Mouse (Mus musculus): ENCODE results near the gene Ifitm7. TPM values are rescaled to one million over a fixed set of nuclear protein-coding genes. Genes with fewer than 3 reads are reported as not detected.

Ifitm7 gene
- total and polyA plus RNA-seq, 3 experiments: not detected

- no peaks in the 10 kb centered on the region for H3K79me2 ChIP-seq (ENCODE audit: control insufficient read depth, insufficient read depth, low read length, poor library complexity)
- DNase-seq (ENCODE audit: low read depth, low spot score): no peak
- TF ChIP-seq ZKSCAN1 (IDR thresholded peaks at IDR 0.05; ENCODE audit: low read depth, low read length): peak; percentile 89
- no peak for TF ChIP-seq JUND (IDR thresholded peaks at IDR 0.05; ENCODE audit: low read depth, low read length)
- H3K27ac ChIP-seq (ENCODE audit: control insufficient read depth, low read depth, low read length): no peak overlapping the region
- H3K4me1 ChIP-seq (ENCODE audit: control insufficient read depth in 1 of 2, insufficient read depth in 2 of 2, low read length in 2 of 2): peaks cover 0 to 4% of the 10 kb centered on the region in 2 experiments; a peak in 2 of 4 replicates
- H3K9ac ChIP-seq (ENCODE audit: control insufficient read depth, low read depth, low read length, poor library complexity, severe bottlenecking): no peak overlapping the region
- H3K4me3 ChIP-seq (ENCODE audit: control insufficient read depth in 1 of 2, insufficient read depth in 1 of 2, low read depth in 2 of 2, low read length in 2 of 2): no peak overlapping the region
- no peaks in the 10 kb centered on the region for H3K9me3 ChIP-seq (replicated peaks; ENCODE audit: insufficient read depth, low read length)
- no peaks in the 10 kb centered on the region for H3K27me3 ChIP-seq (ENCODE audit: control insufficient read depth in 1 of 2, insufficient read depth in 2 of 2, low read length in 2 of 2)
- no peaks in the 10 kb centered on the region for H3K36me3 ChIP-seq (ENCODE audit: control insufficient read depth in 1 of 2, insufficient read depth in 2 of 2, low read length in 2 of 2)
Measured at GRCm38 (mm10) chr16:13994502-13994901, 7.8 kb upstream of the Ifitm7 start.

GRCm38 (mm10) chr16:13994076-13994475, 7.4 kb upstream of the Ifitm7 start:
- Histone ChIP-seq H3K27me3 (ENCODE audit: control insufficient read depth in 1 of 2, insufficient read depth in 2 of 2, low read length in 2 of 2) (no peaks in the 10 kb centered on the region), H3K9me3 (replicated peaks; ENCODE audit: insufficient read depth, low read length) (no peaks in the 10 kb centered on the region), H3K36me3 (ENCODE audit: control insufficient read depth in 1 of 2, insufficient read depth in 2 of 2, low read length in 2 of 2) (no peaks in the 10 kb centered on the region), H3K27ac (ENCODE audit: control insufficient read depth, low read depth, low read length) (no peak overlapping the region), H3K4me3 (ENCODE audit: control insufficient read depth in 1 of 2, insufficient read depth in 1 of 2, low read depth in 2 of 2, low read length in 2 of 2) (no peak overlapping the region), H3K9ac (ENCODE audit: control insufficient read depth, low read depth, low read length, poor library complexity, severe bottlenecking) (no peak overlapping the region), H3K79me2 (ENCODE audit: control insufficient read depth, insufficient read depth, low read length, poor library complexity) (no peaks in the 10 kb centered on the region), H3K4me1 (ENCODE audit: control insufficient read depth in 1 of 2, insufficient read depth in 2 of 2, low read length in 2 of 2) (peaks cover 0 to 4% of the 10 kb centered on the region in 2 experiments; a peak in 2 of 4 replicates)
- TF ChIP-seq USF1 (IDR thresholded peaks at IDR 0.05; ENCODE audit: low read depth, low read length): no peak
- TF ChIP-seq CHD2 (IDR thresholded peaks at IDR 0.05; ENCODE audit: low read length): no peak
- TF ChIP-seq CHD1 (IDR thresholded peaks at IDR 0.05; ENCODE audit: low read depth, low read length): no peak
- DNase-seq (ENCODE audit: low read depth, low spot score): no peak

GRCm38 (mm10) chr16:13992518-13993248, 6.0 kb upstream of the Ifitm7 start:
- TF ChIP-seq KAT2A (conservative IDR thresholded peaks at IDR 0.05; ENCODE audit: low read depth, low read length) (no peak), TBP (IDR thresholded peaks at IDR 0.05; ENCODE audit: low read depth, low read length) (no peak), JUND (IDR thresholded peaks at IDR 0.05; ENCODE audit: low read depth, low read length) (no peak), SIN3A (IDR thresholded peaks at IDR 0.05; ENCODE audit: low read length) (no peak), CTCF (IDR thresholded peaks at IDR 0.05 in 2 of 3, conservative IDR thresholded peaks at IDR 0.05 in 1 of 3; ENCODE audit: control insufficient read depth in 1 of 3, insufficient read depth in 1 of 3, low read depth in 2 of 3, low read length in 3 of 3, poor library complexity in 1 of 3, severe bottlenecking in 1 of 3) (no peak), CHD1 (IDR thresholded peaks at IDR 0.05; ENCODE audit: low read depth, low read length) (no peak), TCF12 (IDR thresholded peaks at IDR 0.05; ENCODE audit: low read depth, low read length) (no peak), ELF1 (IDR thresholded peaks at IDR 0.05; ENCODE audit: low read depth, low read length) (no peak), POLR2A (IDR thresholded peaks at IDR 0.05; ENCODE audit: control insufficient read depth in 1 of 2, insufficient read depth in 1 of 2, low read depth in 1 of 2, low read length in 2 of 2, poor library complexity in 1 of 2) (no peak), RCOR1 (IDR thresholded peaks at IDR 0.05; ENCODE audit: low read depth, low read length) (no peak), GATA1 (IDR thresholded peaks at IDR 0.05; ENCODE audit: low read depth, low read length) (no peak), NELFE (IDR thresholded peaks at IDR 0.05; ENCODE audit: low read depth, low read length) (no peak), MAZ (IDR thresholded peaks at IDR 0.05; ENCODE audit: low read depth, low read length) (no peak), BHLHE40 (IDR thresholded peaks at IDR 0.05; ENCODE audit: borderline replicate concordance, low read depth, low read length) (no peak), UBTF (IDR thresholded peaks at IDR 0.05; ENCODE audit: borderline replicate concordance, insufficient read depth, low read depth, low read length) (no peak), ZMIZ1 (IDR thresholded peaks at IDR 0.05; ENCODE audit: low read depth, low read length) (no peak), NRF1 (IDR thresholded peaks at IDR 0.05; ENCODE audit: insufficient read depth, low read depth, low read length, poor library complexity, severe bottlenecking) (no peak), ZKSCAN1 (IDR thresholded peaks at IDR 0.05; ENCODE audit: low read depth, low read length) (no peak), ZC3H11A (IDR thresholded peaks at IDR 0.05; ENCODE audit: low read depth, low read length) (no peak), MYC (IDR thresholded peaks at IDR 0.05; ENCODE audit: low read depth, low read length) (no peak)
- no peak overlapping the region for H3K27ac ChIP-seq (ENCODE audit: control insufficient read depth, low read depth, low read length)
- H3K79me2 ChIP-seq (ENCODE audit: control insufficient read depth, insufficient read depth, low read length, poor library complexity): no peaks in the 10 kb centered on the region
- H3K9me3 ChIP-seq (replicated peaks; ENCODE audit: insufficient read depth, low read length): no peaks in the 10 kb centered on the region
- H3K4me1 ChIP-seq (ENCODE audit: control insufficient read depth in 1 of 2, insufficient read depth in 2 of 2, low read length in 2 of 2): peaks cover 0 to 4% of the 10 kb centered on the region in 2 experiments; a peak in 2 of 4 replicates
- DNase-seq (ENCODE audit: low read depth, low spot score): peak; percentile 8
- no peak overlapping the region for H3K4me3 ChIP-seq (ENCODE audit: control insufficient read depth in 1 of 2, insufficient read depth in 1 of 2, low read depth in 2 of 2, low read length in 2 of 2)
- H3K9ac ChIP-seq (ENCODE audit: control insufficient read depth, low read depth, low read length, poor library complexity, severe bottlenecking): no peak overlapping the region
- H3K36me3 ChIP-seq (ENCODE audit: control insufficient read depth in 1 of 2, insufficient read depth in 2 of 2, low read length in 2 of 2): no peaks in the 10 kb centered on the region
- no peaks in the 10 kb centered on the region for H3K27me3 ChIP-seq (ENCODE audit: control insufficient read depth in 1 of 2, insufficient read depth in 2 of 2, low read length in 2 of 2)
